Mouse (Mus musculus) olfactory bulb, adult 2 months (tissue): Measurements from ENCODE around the gene Olfr524.

ENCODE experiments used
- CTCF ChIP-seq: fragments of 200-500 bp; IDR thresholded peaks from 2 replicates; pipeline ENCODE4 v1.5.1; 2012; ENCODE audit warnings: low read depth, mild to moderate bottlenecking, low read length, moderate library complexity; ENCODE audit not compliant: insufficient read depth
- POLR2A ChIP-seq: fragments of 200-500 bp; IDR thresholded peaks from 2 replicates; pipeline ENCODE4 v1.6.1; 2012; ENCODE audit warnings: mild to moderate bottlenecking, low read depth, low read length, moderate library complexity; ENCODE audit not compliant: insufficient read depth

- TF ChIP-seq CTCF (no peak), POLR2A (no peak)
These were observed 25.3 kb upstream of the Olfr524 start for GRCm38 (mm10) chr7:140231026-140231425.
